Mouse (Mus musculus) heart, adult 8-10 months (tissue): ENCODE data around the gene G0s2. TPM values are rescaled to one million over a fixed set of nuclear protein-coding genes. Genes with fewer than 3 reads are reported as not detected.

Experiments used
- total RNA-seq, 4 experiments: library from RNA; stranded (reverse); gene quantifications; 2 replicates each; pipeline ENCODE4 v1.2.4; 2022

The G0s2 gene
- total RNA-seq, 4 experiments from 2014 or later, result 54.6 to 72.1 (median 63.9) TPM

Other genes starting within 250 kb of the G0s2 start
- gene Syt14, start 237.4 kb downstream of the G0s2 start, total RNA-seq, result under 1 TPM; 0.20 to 0.75 (median 0.23) TPM
- gene Diexf, start 142.9 kb downstream of the G0s2 start, total RNA-seq, result 1 to 10 TPM; 7.4 to 9.8 (median 9.0) TPM
- 1 to 10 TPM; 1.2 to 2.7 (median 1.8) TPM for gene Irf6, start 120.1 kb downstream of the G0s2 start, total RNA-seq
- gene A130010J15Rik, start 105.2 kb downstream of the G0s2 start, total RNA-seq, result 1 to 10 TPM; 3.9 to 5.5 (median 4.8) TPM
- gene Traf3ip3, start 71.5 kb downstream of the G0s2 start, total RNA-seq, result 1 to 10 TPM in 2 of 4 experiments, under 1 TPM in 2; 0.63 to 1.3 (median 0.96) TPM
- gene Lamb3, start 65.5 kb downstream of the G0s2 start, total RNA-seq, result 10 to 100 TPM; 10.7 to 16.0 (median 11.5) TPM
- 10 to 100 TPM in 2 of 4 experiments, 1 to 10 TPM in 2; 9.4 to 17.3 (median 12.4) TPM for gene Hsd11b1, start 9.1 kb downstream of the G0s2 start, total RNA-seq
- under 1 TPM; 0.14 to 0.72 (median 0.22) TPM for gene Camk1g, start 97.1 kb upstream of the G0s2 start, total RNA-seq